Mouse (Mus musculus): ENCODE measurements at regions not wholly inside any gene's neighbourhood (a gene's known extent, or its start where the extent isn't known, plus 50 kb on each side); places are given as distances from the start of the nearest gene placed in this dataset.

- no peak overlapping the region for H3K27ac ChIP-seq
- no peaks in the 10 kb centered on the region for H3K27me3 ChIP-seq
- H3K4me1 ChIP-seq (replicated peaks): 0 out of 2 replicates have a peak, but pooled peaks cover 2% of the 10 kb centered on the region
- WGBS: 50% methylated on average over 2 of the region's 2 CpGs
- no peak overlapping the region for H3K9ac ChIP-seq
- no peaks in the 10 kb centered on the region for H3K36me3 ChIP-seq
- no peak for ATAC-seq (replicated peaks; ENCODE audit: insufficient number of reproducible peaks, insufficient read depth, low FRiP score, low read depth)
- H3K4me2 ChIP-seq: no peak overlapping the region
- no peak overlapping the region for H3K4me3 ChIP-seq
- 0 out of 2 replicates have a peak, but pooled peaks cover 3% of the 10 kb centered on the region for H3K9me3 ChIP-seq (replicated peaks)
Measured at GRCm38 (mm10) chr9:116464626-116465025, 289.5 kb upstream of the Tgfbr2 start.

GRCm38 (mm10) chr9:116462232-116462631 lies 287.1 kb upstream of the Tgfbr2 start:
- Histone ChIP-seq H3K4me3 (no peak overlapping the region), H3K4me2 (no peak overlapping the region), H3K27me3 (no peaks in the 10 kb centered on the region), H3K4me1 (replicated peaks) (no peaks in the 10 kb centered on the region; the same call in 1 of the 2 replicates), H3K36me3 (no peaks in the 10 kb centered on the region), H3K9me3 (replicated peaks) (0 out of 2 replicates have a peak, but pooled peaks cover 3% of the 10 kb centered on the region), H3K9ac (no peak overlapping the region), H3K27ac (no peak overlapping the region)
- ATAC-seq (replicated peaks; ENCODE audit: insufficient number of reproducible peaks, insufficient read depth, low FRiP score, low read depth): no peak
- WGBS: 83% methylated on average over 2 of the region's 2 CpGs

DNA sequence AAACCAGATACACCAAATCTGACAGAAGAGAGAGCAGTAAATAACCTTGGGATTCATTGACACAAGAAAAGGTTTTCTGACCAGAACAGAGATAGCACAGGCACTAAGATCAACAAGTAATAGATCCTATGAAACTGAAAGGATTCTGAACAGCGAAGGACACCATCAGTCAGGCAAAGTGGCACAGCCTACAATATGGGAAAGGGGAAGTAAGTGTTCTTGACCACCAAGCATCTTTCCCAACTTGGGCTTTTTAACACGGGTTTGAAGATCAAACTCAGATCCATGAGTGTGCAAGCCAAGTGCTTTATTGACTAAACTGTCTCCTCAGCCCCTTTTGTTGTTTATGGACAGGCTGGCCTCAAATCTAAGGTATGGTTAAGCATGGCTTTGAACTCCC lies 284.9 kb upstream of the Tgfbr2 start:
- Histone ChIP-seq H3K9me3 (replicated peaks) (0 out of 2 replicates have a peak, but pooled peaks cover 3% of the 10 kb centered on the region), H3K27me3 (no peaks in the 10 kb centered on the region), H3K36me3 (no peaks in the 10 kb centered on the region), H3K4me2 (no peak overlapping the region), H3K4me1 (replicated peaks) (no peaks in the 10 kb centered on the region; the same call in 1 of the 2 replicates), H3K27ac (no peak overlapping the region), H3K4me3 (no peak overlapping the region), H3K9ac (no peak overlapping the region)
- 74% methylated on average over 2 of the region's 2 CpGs for WGBS
- ATAC-seq (replicated peaks; ENCODE audit: insufficient number of reproducible peaks, insufficient read depth, low FRiP score, low read depth): no peak

GRCm38 (mm10) chr9:116452050-116452449 lies 276.9 kb upstream of the Tgfbr2 start:
- Histone ChIP-seq H3K4me2 (no peak overlapping the region), H3K36me3 (no peaks in the 10 kb centered on the region), H3K4me1 (replicated peaks) (no peaks in the 10 kb centered on the region; the same call in 1 of the 2 replicates), H3K9ac (no peak overlapping the region), H3K27me3 (no peaks in the 10 kb centered on the region), H3K4me3 (no peak overlapping the region), H3K27ac (no peak overlapping the region), H3K9me3 (replicated peaks) (no peaks in the 10 kb centered on the region)
- no peak for ATAC-seq (replicated peaks; ENCODE audit: insufficient number of reproducible peaks, insufficient read depth, low FRiP score, low read depth)
- 83% methylated on average over 4 of the region's 4 CpGs for WGBS

DNA sequence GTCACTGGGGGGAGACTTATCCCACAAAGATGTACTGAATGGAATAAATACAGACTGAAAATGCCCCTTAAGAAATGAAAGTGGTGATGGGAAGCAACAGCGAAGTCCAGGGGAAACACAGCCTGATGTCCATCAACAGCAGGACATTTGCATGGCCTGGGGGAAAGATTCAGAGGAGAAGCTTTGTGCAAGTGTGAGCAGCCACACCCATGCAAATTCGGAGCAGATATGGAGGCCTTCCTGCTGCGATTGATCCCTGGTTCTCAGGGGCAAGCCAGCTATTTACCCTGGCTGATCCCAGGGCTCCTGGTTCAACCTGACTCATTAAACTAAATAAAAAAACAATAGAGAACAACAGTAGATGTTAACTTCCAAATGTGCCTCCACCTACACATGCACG lies 275.7 kb upstream of the Tgfbr2 start:
- no peaks in the 10 kb centered on the region for H3K9me3 ChIP-seq (replicated peaks)
- H3K27ac ChIP-seq: no peak overlapping the region
- no peak overlapping the region for H3K4me3 ChIP-seq
- no peak for ATAC-seq (replicated peaks; ENCODE audit: insufficient number of reproducible peaks, insufficient read depth, low FRiP score, low read depth)
- H3K4me2 ChIP-seq: no peak overlapping the region
- no peaks in the 10 kb centered on the region for H3K4me1 ChIP-seq (replicated peaks)
- H3K27me3 ChIP-seq: no peaks in the 10 kb centered on the region
- WGBS: 79% methylated on average over 4 of the region's 4 CpGs
- no peak overlapping the region for H3K9ac ChIP-seq
- no peaks in the 10 kb centered on the region for H3K36me3 ChIP-seq

- 82% methylated on average over 6 of the region's 6 CpGs for WGBS
- H3K36me3 ChIP-seq: no peaks in the 10 kb centered on the region
- ATAC-seq (replicated peaks; ENCODE audit: insufficient number of reproducible peaks, insufficient read depth, low FRiP score, low read depth): no peak
- no peaks in the 10 kb centered on the region for H3K9me3 ChIP-seq (replicated peaks)
- H3K4me2 ChIP-seq: no peak overlapping the region
- no peak overlapping the region for H3K27ac ChIP-seq
- H3K9ac ChIP-seq: no peak overlapping the region
- H3K27me3 ChIP-seq: no peaks in the 10 kb centered on the region
- H3K4me3 ChIP-seq: no peak overlapping the region
- no peaks in the 10 kb centered on the region for H3K4me1 ChIP-seq (replicated peaks)
Measured at GRCm38 (mm10) chr9:116447734-116448133, 272.6 kb upstream of the Tgfbr2 start.

GRCm38 (mm10) chr9:116438580-116438979 lies 263.4 kb upstream of the Tgfbr2 start:
- no peaks in the 10 kb centered on the region for H3K9me3 ChIP-seq (replicated peaks)
- no peak overlapping the region for H3K27ac ChIP-seq
- H3K4me1 ChIP-seq (replicated peaks): no peaks in the 10 kb centered on the region
- no peaks in the 10 kb centered on the region for H3K27me3 ChIP-seq
- no peak for ATAC-seq (replicated peaks; ENCODE audit: insufficient number of reproducible peaks, insufficient read depth, low FRiP score, low read depth)
- no peak overlapping the region for H3K9ac ChIP-seq
- H3K36me3 ChIP-seq: no peaks in the 10 kb centered on the region
- no peak overlapping the region for H3K4me3 ChIP-seq
- 55% methylated on average over 1 of the region's 1 CpGs for WGBS
- H3K4me2 ChIP-seq: no peak overlapping the region

- Histone ChIP-seq H3K27me3 (no peaks in the 10 kb centered on the region), H3K27ac (no peak overlapping the region), H3K9me3 (replicated peaks) (no peaks in the 10 kb centered on the region), H3K4me3 (no peak overlapping the region), H3K4me1 (replicated peaks) (no peaks in the 10 kb centered on the region), H3K36me3 (no peaks in the 10 kb centered on the region), H3K4me2 (no peak overlapping the region), H3K9ac (no peak overlapping the region)
- no peak for ATAC-seq (replicated peaks; ENCODE audit: insufficient number of reproducible peaks, insufficient read depth, low FRiP score, low read depth)
- 71% methylated on average over 1 of the region's 1 CpGs for WGBS
Measured at GRCm38 (mm10) chr9:116434414-116434813, 259.3 kb upstream of the Tgfbr2 start.

- 0 out of 2 replicates have a peak, but pooled peaks cover 2% of the 10 kb centered on the region for H3K4me1 ChIP-seq (replicated peaks)
- 80% methylated on average over 4 of the region's 4 CpGs for WGBS
- H3K27ac ChIP-seq: no peak overlapping the region
- H3K9ac ChIP-seq: no peak overlapping the region
- no peaks in the 10 kb centered on the region for H3K36me3 ChIP-seq
- no peaks in the 10 kb centered on the region for H3K27me3 ChIP-seq
- no peak overlapping the region for H3K4me2 ChIP-seq
- H3K9me3 ChIP-seq (replicated peaks): no peaks in the 10 kb centered on the region
- no peak overlapping the region for H3K4me3 ChIP-seq
- ATAC-seq (replicated peaks; ENCODE audit: insufficient number of reproducible peaks, insufficient read depth, low FRiP score, low read depth): no peak
Measured at GRCm38 (mm10) chr9:116429061-116429460, 253.9 kb upstream of the Tgfbr2 start.

GRCm38 (mm10) chr9:116428475-116428874 lies 253.3 kb upstream of the Tgfbr2 start:
- no peak overlapping the region for H3K4me2 ChIP-seq
- no peaks in the 10 kb centered on the region for H3K36me3 ChIP-seq
- ATAC-seq (replicated peaks; ENCODE audit: insufficient number of reproducible peaks, insufficient read depth, low FRiP score, low read depth): no peak
- WGBS: 64% methylated on average over 6 of the region's 6 CpGs
- no peak overlapping the region for H3K27ac ChIP-seq
- H3K9me3 ChIP-seq (replicated peaks): no peaks in the 10 kb centered on the region
- 0 out of 2 replicates have a peak, but pooled peaks cover 2% of the 10 kb centered on the region for H3K4me1 ChIP-seq (replicated peaks)
- H3K9ac ChIP-seq: no peak overlapping the region
- H3K27me3 ChIP-seq: no peaks in the 10 kb centered on the region
- H3K4me3 ChIP-seq: no peak overlapping the region

- 45% methylated on average over 6 of the region's 6 CpGs for WGBS
- Histone ChIP-seq H3K9ac (no peak overlapping the region), H3K4me3 (no peak overlapping the region), H3K9me3 (replicated peaks) (no peaks in the 10 kb centered on the region), H3K27ac (no peak overlapping the region), H3K4me2 (no peak overlapping the region), H3K4me1 (replicated peaks) (0 out of 2 replicates have a peak, but pooled peaks cover 2% of the 10 kb centered on the region), H3K36me3 (no peaks in the 10 kb centered on the region), H3K27me3 (no peaks in the 10 kb centered on the region)
- no peak for ATAC-seq (replicated peaks; ENCODE audit: insufficient number of reproducible peaks, insufficient read depth, low FRiP score, low read depth)
Measured at GRCm38 (mm10) chr9:116427278-116427677, 252.1 kb upstream of the Tgfbr2 start.

DNA sequence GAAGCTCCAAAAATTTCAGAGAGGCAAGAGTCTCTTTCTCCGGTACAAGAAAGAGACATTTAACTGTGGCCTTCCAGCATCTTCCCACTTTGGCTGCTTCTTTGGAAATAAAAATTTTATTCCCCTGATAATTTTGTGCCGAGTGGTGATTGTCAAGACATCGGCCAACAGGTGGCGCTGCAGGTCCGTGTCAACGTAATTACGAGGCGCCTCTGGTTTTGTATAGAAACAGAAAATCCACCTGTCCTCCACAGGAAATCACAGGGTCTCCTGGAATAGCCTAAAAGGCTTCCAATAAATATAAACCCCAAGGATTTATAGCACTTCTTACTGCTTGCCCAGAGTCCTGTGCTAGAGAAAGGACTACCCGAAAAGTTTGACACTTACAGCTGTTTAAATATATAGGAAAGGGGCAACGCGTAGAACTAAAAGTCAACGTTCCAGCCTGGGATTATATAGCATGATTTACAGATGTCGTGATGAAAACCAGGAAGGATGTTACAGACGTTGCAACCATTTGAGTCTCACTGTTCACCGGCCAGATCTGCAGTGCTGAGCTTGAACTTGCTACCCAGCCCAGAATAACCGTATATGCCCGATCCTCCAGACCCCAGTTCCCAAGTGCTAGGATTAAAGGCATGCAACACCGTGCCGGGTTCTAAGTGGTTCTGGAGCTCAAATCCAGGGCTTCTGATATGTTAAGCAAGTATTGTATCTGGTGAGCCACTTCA lies 251.3 kb upstream of the Tgfbr2 start:
- H3K27me3 ChIP-seq: no peaks in the 10 kb centered on the region
- no peak overlapping the region for H3K9ac ChIP-seq
- 0 out of 2 replicates have a peak, but pooled peaks cover 2% of the 10 kb centered on the region for H3K4me1 ChIP-seq (replicated peaks)
- H3K4me2 ChIP-seq: no peak overlapping the region
- no peaks in the 10 kb centered on the region for H3K9me3 ChIP-seq (replicated peaks)
- WGBS: 45% methylated on average over 19 of the region's 19 CpGs
- ATAC-seq (replicated peaks; ENCODE audit: insufficient number of reproducible peaks, insufficient read depth, low FRiP score, low read depth): no peak
- no peaks in the 10 kb centered on the region for H3K36me3 ChIP-seq
- no peak overlapping the region for H3K4me3 ChIP-seq
- no peak overlapping the region for H3K27ac ChIP-seq
